Mouse (Mus musculus): Measurements from ENCODE around the gene Matk.
A peak's percentile ranks its signal among the peaks of the same experiment; 100 is the strongest.

Matk gene

GRCm38 (mm10) chr10:81302781-81303218 is 50.1 kb downstream of the Matk start:
- TF ChIP-seq GATA4 (IDR thresholded peaks at IDR 0.05; ENCODE audit: insufficient replicate concordance, low read length): no peak

GRCm38 (mm10) chr10:81303258-81303657 is 50.5 kb downstream of the Matk start:
- no peak for TF ChIP-seq GATA4 (IDR thresholded peaks at IDR 0.05; ENCODE audit: insufficient replicate concordance, low read length)

GRCm38 (mm10) chr10:81303761-81304160 is 51.0 kb downstream of the Matk start:
- no peak for TF ChIP-seq GATA4 (IDR thresholded peaks at IDR 0.05; ENCODE audit: insufficient replicate concordance, low read length)

GRCm38 (mm10) chr10:81304597-81305238 is 52.0 kb downstream of the Matk start:
- peak; percentile 33; the same call in 1 of the 2 replicates for TF ChIP-seq GATA4 (IDR thresholded peaks at IDR 0.05; ENCODE audit: insufficient replicate concordance, low read length)

- TF ChIP-seq GATA4 (IDR thresholded peaks at IDR 0.05; ENCODE audit: insufficient replicate concordance, low read length): no peak
These were observed 52.9 kb downstream of the Matk start for GRCm38 (mm10) chr10:81305663-81306062.

- TF ChIP-seq GATA4 (IDR thresholded peaks at IDR 0.05; ENCODE audit: insufficient replicate concordance, low read length): no peak
These were observed 53.5 kb downstream of the Matk start for GRCm38 (mm10) chr10:81306173-81306668.

- no peak for TF ChIP-seq GATA4 (IDR thresholded peaks at IDR 0.05; ENCODE audit: insufficient replicate concordance, low read length)
These were observed 54.3 kb downstream of the Matk start for GRCm38 (mm10) chr10:81306837-81307682.

- TF ChIP-seq GATA4 (IDR thresholded peaks at IDR 0.05; ENCODE audit: insufficient replicate concordance, low read length): no peak
These were observed 56.8 kb downstream of the Matk start for GRCm38 (mm10) chr10:81309571-81309970.
